Mouse (Mus musculus): Measurements from ENCODE around the gene Gemin5.

Gemin5 gene

GRCm38 (mm10) chr11:58171459-58172091 lies 3.2 kb upstream of the Gemin5 start, which contains the start of gene Mrpl22:
Mrpl22 (plus strand) TSS chr11:58171661.
- peak; percentile 95 for DNase-seq (ENCODE audit: low spot score in 2 of 2)

- no peak for DNase-seq (ENCODE audit: low spot score in 2 of 2)
These were observed 1.3 kb upstream of the Gemin5 start for GRCm38 (mm10) chr11:58169666-58170065.

GRCm38 (mm10) chr11:58167822-58168166 lies 545 bp downstream of the Gemin5 start:
- DNase-seq (ENCODE audit: low spot score in 2 of 2) = no peak

GRCm38 (mm10) chr11:58165072-58165471 lies 3.3 kb downstream of the Gemin5 start:
- no peak for DNase-seq (ENCODE audit: low spot score in 2 of 2)

GRCm38 (mm10) chr11:58156871-58157270 lies 11.5 kb downstream of the Gemin5 start:
- DNase-seq (ENCODE audit: low spot score in 2 of 2) = no peak

- no peak for DNase-seq (ENCODE audit: low spot score in 2 of 2)
These were observed 12.9 kb downstream of the Gemin5 start for GRCm38 (mm10) chr11:58155458-58155857.

GRCm38 (mm10) chr11:58146241-58146640 lies 22.1 kb downstream of the Gemin5 start:
- no peak for DNase-seq (ENCODE audit: low spot score in 2 of 2)

GRCm38 (mm10) chr11:58143704-58144426 lies 24.5 kb downstream of the Gemin5 start:
- no peak for DNase-seq (ENCODE audit: low spot score in 2 of 2)

GRCm38 (mm10) chr11:58139466-58139865 lies 28.9 kb downstream of the Gemin5 start:
- DNase-seq (ENCODE audit: low spot score in 2 of 2) = no peak

- DNase-seq (ENCODE audit: low spot score in 2 of 2) = no peak
These were observed 29.5 kb downstream of the Gemin5 start for GRCm38 (mm10) chr11:58138821-58139220.

GRCm38 (mm10) chr11:58136677-58137076 lies 31.7 kb downstream of the Gemin5 start:
- no peak for DNase-seq (ENCODE audit: low spot score in 2 of 2)

- DNase-seq (ENCODE audit: low spot score in 2 of 2) = no peak
These were observed 33.0 kb downstream of the Gemin5 start for GRCm38 (mm10) chr11:58135296-58135695.

- DNase-seq (ENCODE audit: low spot score in 2 of 2) = no peak
These were observed 33.5 kb downstream of the Gemin5 start for GRCm38 (mm10) chr11:58134869-58135268.

- DNase-seq (ENCODE audit: low spot score in 2 of 2) = no peak
These were observed 36.3 kb downstream of the Gemin5 start for GRCm38 (mm10) chr11:58132026-58132425.

GRCm38 (mm10) chr11:58129302-58129843 lies 39.0 kb downstream of the Gemin5 start:
- DNase-seq (ENCODE audit: low spot score in 2 of 2) = no peak

- no peak for DNase-seq (ENCODE audit: low spot score in 2 of 2)
These were observed 40.8 kb downstream of the Gemin5 start for GRCm38 (mm10) chr11:58127544-58127943.

GRCm38 (mm10) chr11:58126397-58127160 lies 41.8 kb downstream of the Gemin5 start:
- no peak for DNase-seq (ENCODE audit: low spot score in 2 of 2)

GRCm38 (mm10) chr11:58125021-58125420 lies 43.3 kb downstream of the Gemin5 start:
- DNase-seq (ENCODE audit: low spot score in 2 of 2) = no peak

- no peak for DNase-seq (ENCODE audit: low spot score in 2 of 2)
These were observed 44.6 kb downstream of the Gemin5 start for GRCm38 (mm10) chr11:58123711-58124110.

GRCm38 (mm10) chr11:58121351-58121750 lies 47.0 kb downstream of the Gemin5 start:
- no peak for DNase-seq (ENCODE audit: low spot score in 2 of 2)

GRCm38 (mm10) chr11:58120655-58121054 lies 47.7 kb downstream of the Gemin5 start:
- no peak for DNase-seq (ENCODE audit: low spot score in 2 of 2)

- no peak for DNase-seq (ENCODE audit: low spot score in 2 of 2)
These were observed 51.2 kb downstream of the Gemin5 start for GRCm38 (mm10) chr11:58117044-58117652.
